Mouse (Mus musculus): Measurements from ENCODE around the gene Vangl1.
"Not testable (repeated sequence)": the region's sequence is repeated elsewhere in the genome, so short reads cannot be mapped to it uniquely, and the experiment has no call there.

Vangl1 gene

GRCm38 (mm10) chr3:102175701-102176100, 28.8 kb downstream of the Vangl1 start:
- in situ Hi-C loops (cut with MboI, MseI) = loop anchor here in 1 of 2 experiments (25.0 kb wide), 1 partner anchor 1563 kb away; no protein-coding TSS in a partner anchor

GRCm38 (mm10) chr3:102174118-102174865, 30.2 kb downstream of the Vangl1 start:
- in situ Hi-C loops (cut with MboI, MseI) = no loop called here

GRCm38 (mm10) chr3:102169197-102169905, 35.1 kb downstream of the Vangl1 start:
- in situ Hi-C loops (cut with MboI, MseI) = no loop called here

- in situ Hi-C loops (cut with MboI, MseI) = no loop called here
Measured at GRCm38 (mm10) chr3:102167555-102168210, 36.8 kb downstream of the Vangl1 start.

DNA sequence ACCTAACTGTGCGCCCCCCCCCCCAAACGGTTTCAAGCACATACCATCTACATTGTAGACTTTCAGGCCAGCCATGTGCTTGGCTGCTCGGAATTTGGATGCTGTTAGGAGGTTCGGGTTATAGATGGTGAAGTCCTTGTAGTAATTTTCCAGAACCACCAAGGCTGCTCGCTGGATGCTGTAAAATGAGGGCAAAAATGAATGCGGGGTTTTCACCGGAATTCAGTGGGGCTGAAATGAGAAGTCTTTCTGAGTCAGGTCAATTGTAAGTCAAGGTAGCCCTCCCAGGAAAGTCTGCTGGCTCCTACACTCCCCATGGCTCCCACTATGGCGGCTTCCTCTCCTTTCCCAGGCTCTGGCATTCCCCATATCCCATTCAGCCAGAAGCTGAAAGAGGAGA, 37.7 kb downstream of the Vangl1 start:
- in situ Hi-C loops (cut with MboI, MseI) = no loop called here

- in situ Hi-C loops (cut with MboI, MseI) = no loop called here
Measured at GRCm38 (mm10) chr3:102166287-102166620, 38.2 kb downstream of the Vangl1 start.

DNA sequence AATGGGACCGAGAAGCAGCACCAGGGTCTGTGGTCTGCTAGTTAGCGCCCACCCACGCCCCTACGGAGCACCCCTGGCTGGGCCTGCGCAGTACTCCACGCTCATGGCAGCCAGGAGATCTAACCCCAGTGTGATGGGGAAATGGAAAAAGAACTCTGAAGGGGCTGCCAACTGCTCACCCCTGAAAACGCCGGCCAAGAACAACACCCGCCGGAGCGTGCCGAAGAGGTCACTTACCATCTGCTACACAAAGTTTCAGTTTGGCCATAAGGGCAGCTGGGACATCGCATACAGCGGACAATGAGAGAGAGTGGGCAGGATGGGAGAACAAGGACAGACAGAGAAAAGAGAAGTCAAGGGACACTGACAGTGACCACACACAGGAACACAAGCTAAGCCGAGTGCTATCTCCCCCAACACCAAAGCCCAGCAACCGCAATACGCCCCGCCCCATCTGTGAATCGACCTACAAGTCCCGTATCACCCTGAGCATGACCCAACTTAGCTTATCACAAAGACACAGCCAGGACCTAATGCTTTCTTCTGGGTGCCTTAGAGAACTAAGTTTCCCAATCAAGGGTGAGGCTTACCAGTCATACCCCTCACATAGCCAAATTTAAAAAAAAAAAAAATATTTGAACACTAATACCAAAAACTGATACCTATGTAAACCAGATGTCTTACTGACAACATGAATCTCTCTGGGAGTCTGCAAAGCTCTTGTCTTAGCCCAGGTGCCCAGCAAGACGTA, 38.8 kb downstream of the Vangl1 start:
- in situ Hi-C loops (cut with MboI, MseI) = no loop called here

DNA sequence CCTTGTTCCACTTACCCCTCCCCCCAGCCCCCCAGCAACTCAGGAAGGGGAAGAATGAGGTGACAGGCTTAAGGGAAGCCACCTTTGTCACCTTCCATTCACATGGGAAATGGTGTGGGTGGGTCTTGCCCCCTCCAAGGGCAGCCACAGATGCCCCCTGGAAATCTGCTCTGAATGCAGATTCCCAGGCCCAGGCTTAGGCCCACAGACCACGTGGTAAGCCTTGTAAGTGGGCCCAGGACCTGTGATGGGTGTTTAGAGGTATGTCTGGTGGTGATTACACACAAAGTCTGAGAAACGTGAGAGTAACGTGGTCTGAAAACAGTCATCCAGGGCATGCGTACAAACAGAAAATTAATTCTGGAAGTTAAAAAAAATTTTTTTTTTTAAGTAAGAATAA, 39.6 kb downstream of the Vangl1 start:
- in situ Hi-C loops (cut with MboI, MseI) = no loop called here

GRCm38 (mm10) chr3:102163861-102164260, 40.6 kb downstream of the Vangl1 start:
- in situ Hi-C loops (cut with MboI, MseI) = not testable (repeated sequence)

- in situ Hi-C loops (cut with MboI, MseI) = no loop called here
Measured at GRCm38 (mm10) chr3:102159423-102160325, 44.8 kb downstream of the Vangl1 start.

DNA sequence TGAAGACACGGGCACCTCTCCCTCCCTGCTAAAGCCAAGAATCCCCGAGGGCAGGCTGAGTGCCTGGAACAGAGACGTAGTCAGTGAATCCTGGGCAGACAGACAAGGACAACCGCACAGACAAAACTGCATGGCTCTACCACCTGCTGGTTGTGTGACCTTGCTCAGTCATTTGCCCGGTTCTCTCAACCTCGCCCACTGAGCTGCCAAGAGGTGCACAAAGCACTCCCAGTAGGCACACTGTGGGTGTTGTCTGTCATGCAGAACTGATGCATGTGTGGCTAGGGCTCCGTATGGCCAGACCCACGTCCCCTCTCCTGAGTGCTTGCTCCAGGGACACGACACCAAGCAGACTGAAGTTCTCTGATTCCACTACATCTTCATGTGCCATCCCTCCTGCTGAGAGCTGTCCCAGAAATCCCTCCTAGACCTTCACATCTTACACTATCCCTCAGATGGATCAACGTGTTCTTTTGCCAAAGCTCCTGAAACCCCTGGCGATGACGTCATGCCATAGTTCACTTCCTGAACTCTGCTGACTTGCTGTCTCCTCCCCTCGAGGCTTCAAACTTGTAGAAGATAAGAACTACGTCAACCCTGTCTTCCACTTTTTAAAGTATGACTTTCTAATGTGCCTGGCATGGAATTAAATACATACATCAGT, 45.6 kb downstream of the Vangl1 start:
- in situ Hi-C loops (cut with MboI, MseI) = no loop called here

- in situ Hi-C loops (cut with MboI, MseI) = no loop called here
Measured at GRCm38 (mm10) chr3:102157652-102158051, 46.8 kb downstream of the Vangl1 start.

DNA sequence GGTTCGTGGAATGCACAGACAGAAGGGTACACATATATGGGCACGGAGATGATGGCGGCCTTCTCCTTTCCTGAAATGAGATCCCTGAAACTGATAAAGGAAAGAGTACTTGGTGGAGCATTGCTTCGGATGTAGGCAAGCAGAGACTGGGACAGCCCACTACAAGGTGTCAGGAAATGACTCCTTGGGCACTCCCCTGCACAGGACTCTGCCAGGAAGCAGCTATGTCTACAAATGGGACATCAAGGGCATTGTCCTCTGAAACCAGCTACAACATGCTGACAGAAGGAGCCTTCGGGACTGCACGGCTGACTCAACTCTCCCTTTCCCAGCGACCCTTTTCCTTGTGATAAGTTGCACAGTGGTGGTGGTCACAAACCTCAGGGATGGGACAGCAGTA, 47.8 kb downstream of the Vangl1 start:
- in situ Hi-C loops (cut with MboI, MseI) = no loop called here

GRCm38 (mm10) chr3:102154107-102154506, 50.4 kb downstream of the Vangl1 start:
- in situ Hi-C loops (cut with MboI, MseI) = no loop called here

- in situ Hi-C loops (cut with MboI, MseI) = no loop called here
Measured at GRCm38 (mm10) chr3:102152872-102153271, 51.6 kb downstream of the Vangl1 start.

- in situ Hi-C loops (cut with MboI, MseI) = no loop called here
Measured at GRCm38 (mm10) chr3:102152471-102152870, 52.0 kb downstream of the Vangl1 start.

GRCm38 (mm10) chr3:102151850-102152249, 52.6 kb downstream of the Vangl1 start:
- in situ Hi-C loops (cut with MboI, MseI) = no loop called here

DNA sequence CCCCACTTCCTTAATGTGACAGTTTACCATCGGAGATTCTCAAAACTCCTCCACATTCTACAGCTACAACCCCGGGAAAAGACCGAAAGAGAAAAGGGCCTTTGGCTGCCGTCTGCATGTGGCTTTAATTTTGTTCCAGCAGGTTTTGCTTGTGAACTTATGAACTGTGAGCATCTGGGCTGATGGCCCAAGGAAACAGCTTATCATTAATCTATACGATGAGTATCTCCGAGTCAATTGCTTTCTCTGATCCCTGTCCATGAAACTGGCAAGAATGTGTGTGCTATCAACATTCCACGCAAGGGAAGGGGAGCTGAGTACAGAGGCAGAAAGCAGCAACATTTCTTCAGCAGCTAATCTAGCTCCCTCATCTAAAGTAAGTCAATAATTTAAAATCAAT, 54.6 kb downstream of the Vangl1 start:
- in situ Hi-C loops (cut with MboI, MseI) = no loop called here

GRCm38 (mm10) chr3:102147189-102147588, 57.3 kb downstream of the Vangl1 start:
- in situ Hi-C loops (cut with MboI, MseI) = no loop called here

DNA sequence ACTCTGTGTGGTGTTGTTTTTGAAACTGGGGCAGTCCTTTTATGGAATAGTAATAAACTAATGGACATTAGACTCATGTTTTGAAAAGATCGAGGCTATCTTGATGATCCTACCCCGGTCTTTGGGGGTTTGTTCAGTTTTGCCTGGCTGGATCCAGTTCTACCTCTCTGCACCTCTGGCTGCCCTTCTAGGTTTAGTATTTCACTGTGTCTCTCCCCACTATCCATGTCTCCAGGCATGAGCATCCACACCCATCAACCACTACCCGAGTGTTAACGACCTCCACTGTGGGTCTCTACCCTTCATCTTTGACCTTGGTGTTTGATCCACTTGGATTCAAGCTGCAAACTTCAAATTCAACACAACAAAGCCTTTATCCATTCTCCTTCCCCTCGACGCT, 58.1 kb downstream of the Vangl1 start:
- in situ Hi-C loops (cut with MboI, MseI) = no loop called here
